Mouse (Mus musculus) embryonic fibroblast, embryonic 13.5 days (primary cell): ENCODE measurements around the gene Fabp6. TPM values are rescaled to one million over a fixed set of nuclear protein-coding genes. Genes with fewer than 3 reads are reported as not detected.
A peak's percentile ranks its signal among the peaks of the same experiment; 100 is the strongest.

Experiments used
- H3K27ac ChIP-seq: 2 replicates; pipeline ENCODE4 v1.5.1; 2012; ENCODE audit warnings: low read length, control low read depth, inconsistent platforms; ENCODE audit not compliant: insufficient read depth
- H3K4me1 ChIP-seq: 2 replicates; pipeline ENCODE4 v1.6.1; 2011; ENCODE audit warnings: low read length; ENCODE audit not compliant: control insufficient read depth, insufficient read depth
- H3K4me3 ChIP-seq: 2 replicates; pipeline ENCODE4 v1.5.1; 2011; ENCODE audit warnings: mild to moderate bottlenecking, control low read depth, low read length; ENCODE audit not compliant: insufficient read depth
- CTCF ChIP-seq: IDR thresholded peaks from 2 replicates; pipeline ENCODE4 v1.5.1; 2011; ENCODE audit warnings: mild to moderate bottlenecking, control low read depth, low read length, moderate library complexity, borderline replicate concordance; ENCODE audit not compliant: insufficient read depth
- POLR2A ChIP-seq: IDR thresholded peaks from 2 replicates; pipeline ENCODE4 v1.6.1; 2011; ENCODE audit warnings: low read depth, mild to moderate bottlenecking, control low read depth, low read length, moderate library complexity
- polyA plus RNA-seq: library from polyadenylated mRNA; stranded (reverse); fragments of >200 nt; gene quantifications from 2 replicates; pipeline ENCODE4 v1.2.4, GENCODE M21; 2011; ENCODE audit warnings: low read depth; ENCODE audit not compliant: missing spikeins, insufficient read length

The Fabp6 gene
- not detected in 2 replicates for polyA plus RNA-seq

GRCm38 (mm10) chr11:43601440-43601839 lies at the start of gene Fabp6:
TSS of gene Fabp6 (minus strand) at chr11:43601540.
- TF ChIP-seq POLR2A (no peak), CTCF (no peak)
- H3K4me3 ChIP-seq = no peak within 1 kb of the TSS

GRCm38 (mm10) chr11:43645286-43645685 lies 43.9 kb upstream of the Fabp6 start:
- Histone ChIP-seq H3K4me1 (no peaks in the 10 kb centered on the region), H3K27ac (no peak overlapping the region), H3K4me3 (no peak overlapping the region)
- no peak for TF ChIP-seq POLR2A
- TF ChIP-seq CTCF = no peak

More at GRCm38 (mm10) chr11:43601440-43601839, at the start of gene Fabp6:
- no peaks in the 10 kb centered on the region for H3K4me1 ChIP-seq
- H3K27ac ChIP-seq = no peak within 1 kb of the TSS

GRCm38 (mm10) chr11:43643180-43643591 lies 41.8 kb upstream of the Fabp6 start:
- no peak overlapping the region for H3K27ac ChIP-seq
- no peak overlapping the region for H3K4me3 ChIP-seq
- no peak for TF ChIP-seq CTCF
- no peak for TF ChIP-seq POLR2A
- H3K4me1 ChIP-seq = no peaks in the 10 kb centered on the region

GRCm38 (mm10) chr11:43638486-43638885 lies 37.1 kb upstream of the Fabp6 start:
- Histone ChIP-seq H3K27ac (no peak overlapping the region), H3K4me3 (no peak overlapping the region), H3K4me1 (no peaks in the 10 kb centered on the region)
- no peak for TF ChIP-seq CTCF
- no peak for TF ChIP-seq POLR2A

- Histone ChIP-seq H3K4me1 (no peaks in the 10 kb centered on the region), H3K4me3 (no peak overlapping the region), H3K27ac (no peak overlapping the region)
- TF ChIP-seq POLR2A (no peak), CTCF (no peak)
Measured at GRCm38 (mm10) chr11:43636761-43637160, 35.4 kb upstream of the Fabp6 start.

- no peak overlapping the region for H3K27ac ChIP-seq
- no peak overlapping the region for H3K4me3 ChIP-seq
- TF ChIP-seq CTCF (no peak), POLR2A (peak; percentile 25; the same call in 1 of the 2 replicates)
- H3K4me1 ChIP-seq = no peaks in the 10 kb centered on the region
Measured at GRCm38 (mm10) chr11:43633658-43634401, 32.5 kb upstream of the Fabp6 start.

- H3K4me1 ChIP-seq = no peaks in the 10 kb centered on the region
- no peak overlapping the region for H3K27ac ChIP-seq
- TF ChIP-seq POLR2A (no peak), CTCF (no peak)
- no peak overlapping the region for H3K4me3 ChIP-seq
Measured at GRCm38 (mm10) chr11:43633165-43633564, 31.8 kb upstream of the Fabp6 start.

- Histone ChIP-seq H3K4me1 (no peaks in the 10 kb centered on the region), H3K27ac (no peak overlapping the region), H3K4me3 (no peak overlapping the region)
- TF ChIP-seq CTCF = no peak
- no peak for TF ChIP-seq POLR2A
Measured at GRCm38 (mm10) chr11:43632566-43632965, 31.2 kb upstream of the Fabp6 start.

- no peaks in the 10 kb centered on the region for H3K4me1 ChIP-seq
- no peak overlapping the region for H3K4me3 ChIP-seq
- no peak overlapping the region for H3K27ac ChIP-seq
- TF ChIP-seq POLR2A (no peak), CTCF (no peak)
Measured at GRCm38 (mm10) chr11:43631645-43632044, 30.3 kb upstream of the Fabp6 start.

- TF ChIP-seq POLR2A = no peak
- no peak for TF ChIP-seq CTCF
- H3K4me3 ChIP-seq = no peak overlapping the region
- H3K4me1 ChIP-seq = no peaks in the 10 kb centered on the region
- H3K27ac ChIP-seq = no peak overlapping the region
Measured at GRCm38 (mm10) chr11:43626927-43627645, 25.7 kb upstream of the Fabp6 start.
